Mouse (Mus musculus) gastrocnemius, adult 2 months (tissue): ENCODE measurements at regions not wholly inside any gene's neighbourhood (a gene's known extent, or its start where the extent isn't known, plus 50 kb on each side); places are given as distances from the start of the nearest gene placed in this dataset.
A peak's percentile ranks its signal among the peaks of the same experiment; 100 is the strongest.

ENCODE experiments used
- DNase-seq: peaks from one replicate; pipeline ENCODE4 v3.0.0; 2022
- H3K27ac ChIP-seq: fragments of 200-600 bp; 2 replicates; pipeline ENCODE4 v1.8.1; 2022; ENCODE audit warnings: mild to moderate bottlenecking
- H3K4me3 ChIP-seq: fragments of 200-600 bp; 2 replicates; pipeline ENCODE4 v1.8.1; 2022; ENCODE audit warnings: mild to moderate bottlenecking, moderate library complexity
- CTCF ChIP-seq: fragments of 200-600 bp; IDR thresholded peaks from 2 replicates; pipeline ENCODE4 v1.8.1; 2022; ENCODE audit warnings: antibody characterized with exemption, mild to moderate bottlenecking, moderate library complexity
- intact Hi-C: fragments of 180-260 bp; cut with DNase I; formaldehyde crosslinking; loops from one replicate; pipeline ENCODE4 v1.15.1; 2025

GRCm38 (mm10) chr2:45245506-45245905, 128.3 kb upstream of the Zeb2 start:
- DNase-seq: no peak
- Histone ChIP-seq H3K27ac (no peak overlapping the region), H3K4me3 (no peak overlapping the region)
- intact Hi-C loops: no loop called here
- no peak for TF ChIP-seq CTCF

GRCm38 (mm10) chr2:45244491-45244890, 127.3 kb upstream of the Zeb2 start:
- intact Hi-C loops: no loop called here
- Histone ChIP-seq H3K4me3 (peak overlapping the region; percentile 11; the same call in 1 of the 2 replicates), H3K27ac (peak overlapping the region; percentile 20; the same call in 1 of the 2 replicates)
- TF ChIP-seq CTCF: no peak
- no peak for DNase-seq

- TF ChIP-seq CTCF: no peak
- no peak for DNase-seq
- no peak overlapping the region for H3K27ac ChIP-seq
- intact Hi-C loops: no loop called here
- no peak overlapping the region for H3K4me3 ChIP-seq
These were observed 122.5 kb upstream of the Zeb2 start for GRCm38 (mm10) chr2:45239501-45240292.

- H3K4me3 ChIP-seq: no peak overlapping the region
- H3K27ac ChIP-seq: peak overlapping the region; percentile 9; the same call in 1 of the 2 replicates
- TF ChIP-seq CTCF: no peak
- DNase-seq: no peak
- intact Hi-C loops: no loop called here
These were observed 121.8 kb upstream of the Zeb2 start for GRCm38 (mm10) chr2:45239001-45239400.

GRCm38 (mm10) chr2:45236168-45236700, 119.0 kb upstream of the Zeb2 start:
- H3K27ac ChIP-seq: no peak overlapping the region
- no peak for DNase-seq
- no peak overlapping the region for H3K4me3 ChIP-seq
- no peak for TF ChIP-seq CTCF
- intact Hi-C loops: no loop called here

- no peak for TF ChIP-seq CTCF
- intact Hi-C loops: no loop called here
- H3K27ac ChIP-seq: no peak overlapping the region
- H3K4me3 ChIP-seq: no peak overlapping the region
- no peak for DNase-seq
These were observed 117.0 kb upstream of the Zeb2 start for GRCm38 (mm10) chr2:45234148-45234547.

- Histone ChIP-seq H3K4me3 (no peak overlapping the region), H3K27ac (no peak overlapping the region)
- TF ChIP-seq CTCF: no peak
- DNase-seq: no peak
- intact Hi-C loops: no loop called here
These were observed 113.4 kb upstream of the Zeb2 start for GRCm38 (mm10) chr2:45230351-45231209.

- DNase-seq: no peak
- intact Hi-C loops: no loop called here
- no peak for TF ChIP-seq CTCF
- Histone ChIP-seq H3K4me3 (no peak overlapping the region), H3K27ac (no peak overlapping the region)
These were observed 112.3 kb upstream of the Zeb2 start for GRCm38 (mm10) chr2:45229501-45229900.

GRCm38 (mm10) chr2:45227276-45227944, 110.2 kb upstream of the Zeb2 start:
- H3K27ac ChIP-seq: no peak overlapping the region
- intact Hi-C loops: no loop called here
- DNase-seq: no peak
- H3K4me3 ChIP-seq: no peak overlapping the region
- TF ChIP-seq CTCF: no peak

GRCm38 (mm10) chr2:45226045-45226370, 108.8 kb upstream of the Zeb2 start:
- H3K27ac ChIP-seq: no peak overlapping the region
- H3K4me3 ChIP-seq: no peak overlapping the region
- TF ChIP-seq CTCF: no peak
- no peak for DNase-seq
- intact Hi-C loops: no loop called here

GRCm38 (mm10) chr2:45225364-45226044, 108.3 kb upstream of the Zeb2 start:
- Histone ChIP-seq H3K27ac (no peak overlapping the region), H3K4me3 (no peak overlapping the region)
- intact Hi-C loops: no loop called here
- TF ChIP-seq CTCF: no peak
- no peak for DNase-seq

GRCm38 (mm10) chr2:45222213-45222612, 105.0 kb upstream of the Zeb2 start:
- Histone ChIP-seq H3K4me3 (no peak overlapping the region), H3K27ac (no peak overlapping the region)
- no peak for DNase-seq
- no peak for TF ChIP-seq CTCF
- intact Hi-C loops: no loop called here
